Mouse (Mus musculus) forebrain, embryonic 16.5 days (tissue): ENCODE data around the gene Myof. TPM values are rescaled to one million over a fixed set of nuclear protein-coding genes. Genes with fewer than 3 reads are reported as not detected.

Experiments used
- ATAC-seq: fragments of 200-750 bp; cut with Nextera tagmentation; 2 replicates; pipeline ENCODE4 v1.8.0; 2017; ENCODE audit warnings: mild to moderate bottlenecking, moderate library complexity
- H3K27ac ChIP-seq: fragments of 300-500 bp; sonication (generic); 2 replicates; pipeline ENCODE4 v1.5.1; 2014; ENCODE audit warnings: low read length, control low read depth
- H3K27me3 ChIP-seq: fragments of 300-500 bp; sonication (generic); replicated peaks from 2 replicates; pipeline ENCODE4 v1.6.1; 2014; ENCODE audit warnings: low read length; ENCODE audit not compliant: control insufficient read depth, insufficient read depth
- H3K36me3 ChIP-seq: fragments of 300-500 bp; sonication (generic); 2 replicates; pipeline ENCODE4 v1.6.1; 2014; ENCODE audit not compliant: control insufficient read depth, insufficient read depth
- H3K4me1 ChIP-seq: fragments of 300-500 bp; sonication (generic); replicated peaks from 2 replicates; pipeline ENCODE4 v1.6.1; 2014; ENCODE audit warnings: low read length; ENCODE audit not compliant: control insufficient read depth, insufficient read depth
- H3K4me2 ChIP-seq: fragments of 300-500 bp; sonication (generic); 2 replicates; pipeline ENCODE4 v1.6.1; 2014; ENCODE audit warnings: mild to moderate bottlenecking, low read length, control low read depth
- H3K4me3 ChIP-seq: fragments of 300-500 bp; sonication (generic); replicated peaks from 2 replicates; pipeline ENCODE4 v1.5.1; 2014; ENCODE audit warnings: mild to moderate bottlenecking, low read length, control low read depth
- H3K9ac ChIP-seq: fragments of 300-500 bp; sonication (generic); replicated peaks from 2 replicates; pipeline ENCODE4 v1.6.1; 2014; ENCODE audit warnings: low read depth, low read length, control low read depth
- H3K9me3 ChIP-seq: fragments of 300-500 bp; sonication (generic); 2 replicates; pipeline ENCODE4 v1.6.1; 2016; ENCODE audit warnings: low read length; ENCODE audit not compliant: control insufficient read depth
- WGBS: fragments of 180-500 bp; shearing (Covaris S2); extraction: QIAGEN DNeasy Blood & Tissue Kit; methylation state at CpG from one replicate; pipeline ENCODE4 v1.1.7; 2014; 5-methylcytosine and 5-hydroxymethylcytosine counted together
- polyA plus RNA-seq: library from polyadenylated mRNA; unstranded; fragments of >200 nt; fragmentation: Nextera tagmentation; extraction: Ambion mirVana; gene quantifications from 2 replicates; pipeline ENCODE4 v1.2.1, GENCODE M21; 2015

Gene Myof
- polyA plus RNA-seq, 1 experiment from 2014 or later, result 1.5 TPM

DNA sequence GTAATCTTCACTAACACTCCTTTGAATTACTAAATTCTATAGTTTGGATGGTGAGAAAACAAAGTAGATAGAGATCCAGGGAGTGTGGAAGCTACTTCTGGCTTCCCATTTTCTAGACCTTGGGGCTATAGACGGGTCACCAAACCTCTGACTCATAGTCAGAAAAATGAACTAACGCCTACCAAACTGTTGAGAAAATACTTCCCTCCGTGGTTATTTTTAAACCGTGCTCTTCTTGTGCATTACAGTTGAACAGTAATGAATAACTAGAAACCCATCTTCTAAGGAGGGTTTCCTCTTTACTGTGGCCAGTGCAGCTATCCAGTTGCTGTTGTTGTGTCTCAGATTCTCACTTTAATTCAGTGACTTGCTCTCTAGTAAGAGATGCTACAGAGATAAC, 20.7 kb downstream of the Myof start:
- H3K9me3 ChIP-seq, result no peaks in the 10 kb centered on the region
- no peaks in the 10 kb centered on the region for H3K4me1 ChIP-seq
- no peaks in the 10 kb centered on the region for H3K27me3 ChIP-seq
- 83% methylated on average over 4 of the region's 4 CpGs for WGBS
- H3K27ac ChIP-seq, result no peak overlapping the region
- no peak for ATAC-seq
- H3K4me2 ChIP-seq, result no peak overlapping the region
- no peaks in the 10 kb centered on the region for H3K36me3 ChIP-seq
- H3K9ac ChIP-seq, result no peak overlapping the region
- H3K4me3 ChIP-seq, result no peak overlapping the region

- Histone ChIP-seq H3K27ac (no peak overlapping the region), H3K9me3 (no peaks in the 10 kb centered on the region), H3K36me3 (no peaks in the 10 kb centered on the region), H3K4me1 (peaks cover 8% of the 10 kb centered on the region), H3K27me3 (no peaks in the 10 kb centered on the region), H3K4me2 (no peak overlapping the region), H3K9ac (no peak overlapping the region), H3K4me3 (no peak overlapping the region)
- peak; percentile 37; the same call in 1 of the 2 replicates for ATAC-seq
- WGBS, result 65% methylated on average over 1 of the region's 1 CpGs
Observed at GRCm38 (mm10) chr19:38015873-38016254, 27.5 kb downstream of the Myof start.

- H3K9me3 ChIP-seq, result no peaks in the 10 kb centered on the region
- H3K4me3 ChIP-seq, result no peak overlapping the region
- peak; percentile 95 for ATAC-seq
- H3K4me1 ChIP-seq, result peaks cover 8% of the 10 kb centered on the region
- H3K27me3 ChIP-seq, result no peaks in the 10 kb centered on the region
- 0% methylated on average over 1 of the region's 1 CpGs for WGBS
- no peaks in the 10 kb centered on the region for H3K36me3 ChIP-seq
- no peak overlapping the region for H3K27ac ChIP-seq
- no peak overlapping the region for H3K9ac ChIP-seq
- H3K4me2 ChIP-seq, result no peak overlapping the region
Observed at GRCm38 (mm10) chr19:38015180-38015872, 28.1 kb downstream of the Myof start.

- H3K9me3 ChIP-seq, result no peaks in the 10 kb centered on the region
- no peak for ATAC-seq
- 93% methylated on average over 5 of the region's 5 CpGs for WGBS
- H3K27ac ChIP-seq, result no peak overlapping the region
- H3K4me3 ChIP-seq, result no peak overlapping the region
- H3K27me3 ChIP-seq, result no peaks in the 10 kb centered on the region
- no peak overlapping the region for H3K9ac ChIP-seq
- H3K36me3 ChIP-seq, result no peaks in the 10 kb centered on the region
- H3K4me1 ChIP-seq, result peaks cover 8% of the 10 kb centered on the region
- H3K4me2 ChIP-seq, result no peak overlapping the region
Observed at GRCm38 (mm10) chr19:38014443-38014842, 28.9 kb downstream of the Myof start.

GRCm38 (mm10) chr19:38011379-38011778, 32.0 kb downstream of the Myof start:
- 76% methylated on average over 1 of the region's 1 CpGs for WGBS
- Histone ChIP-seq H3K4me1 (peaks cover 8% of the 10 kb centered on the region), H3K36me3 (no peaks in the 10 kb centered on the region), H3K27ac (no peak overlapping the region), H3K9ac (no peak overlapping the region), H3K27me3 (no peaks in the 10 kb centered on the region), H3K4me2 (no peak overlapping the region), H3K4me3 (no peak overlapping the region), H3K9me3 (no peaks in the 10 kb centered on the region)
- ATAC-seq, result no peak

GRCm38 (mm10) chr19:38004809-38005380, 38.5 kb downstream of the Myof start:
- Histone ChIP-seq H3K4me2 (no peak overlapping the region), H3K4me3 (no peak overlapping the region), H3K27ac (no peak overlapping the region), H3K27me3 (no peaks in the 10 kb centered on the region), H3K9ac (no peak overlapping the region), H3K36me3 (no peaks in the 10 kb centered on the region), H3K9me3 (no peaks in the 10 kb centered on the region), H3K4me1 (no peaks in the 10 kb centered on the region)
- ATAC-seq, result no peak
- WGBS, result 85% methylated on average over 8 of the region's 8 CpGs

DNA sequence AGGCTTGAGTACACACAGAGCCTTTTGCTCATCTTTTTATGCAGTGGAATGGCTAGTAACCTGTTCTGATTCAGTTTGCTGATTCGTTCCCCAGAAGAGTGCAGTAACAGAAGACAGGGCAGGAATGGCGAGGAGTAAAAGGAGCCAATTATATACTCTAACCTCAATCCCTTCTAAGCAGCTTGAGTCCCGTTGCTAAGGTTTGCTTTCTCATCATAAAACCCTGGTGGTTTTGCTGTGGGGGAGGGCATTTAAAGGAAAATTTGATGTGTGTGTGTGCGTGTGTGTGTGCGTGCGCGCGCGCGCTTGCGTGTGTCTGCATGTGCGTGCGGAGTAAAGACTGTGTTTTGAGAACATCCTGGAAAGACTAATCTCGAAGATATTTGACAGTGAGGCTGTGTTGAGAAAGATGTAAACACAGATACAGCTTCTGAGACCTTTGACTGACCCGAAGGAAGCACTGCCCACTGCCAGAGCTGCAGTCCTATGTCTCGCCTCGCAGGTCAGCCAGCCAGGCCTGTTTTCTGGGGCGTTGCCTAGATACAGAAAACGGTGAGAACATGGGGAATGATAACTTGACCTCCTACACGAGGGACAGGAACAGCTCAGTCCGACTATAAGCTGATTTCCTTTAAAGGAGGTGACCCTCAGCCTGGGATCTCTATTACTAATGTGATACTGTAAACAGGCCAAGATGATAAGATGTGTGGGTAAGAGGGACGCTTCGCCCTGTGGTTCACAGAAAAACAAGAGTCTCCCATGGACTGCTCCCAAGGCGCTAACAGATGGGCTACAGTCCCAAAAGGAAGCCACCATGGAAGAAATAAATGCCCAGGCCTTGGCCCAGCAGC, 39.5 kb downstream of the Myof start:
- no peak for ATAC-seq
- no peak overlapping the region for H3K9ac ChIP-seq
- H3K36me3 ChIP-seq, result no peaks in the 10 kb centered on the region
- no peaks in the 10 kb centered on the region for H3K4me1 ChIP-seq
- 81% methylated on average over 24 of the region's 24 CpGs for WGBS
- no peak overlapping the region for H3K27ac ChIP-seq
- no peak overlapping the region for H3K4me2 ChIP-seq
- no peak overlapping the region for H3K4me3 ChIP-seq
- no peaks in the 10 kb centered on the region for H3K27me3 ChIP-seq
- no peaks in the 10 kb centered on the region for H3K9me3 ChIP-seq

- Histone ChIP-seq H3K27ac (no peak overlapping the region), H3K9ac (no peak overlapping the region), H3K36me3 (no peaks in the 10 kb centered on the region), H3K9me3 (no peaks in the 10 kb centered on the region), H3K4me3 (no peak overlapping the region), H3K4me1 (no peaks in the 10 kb centered on the region), H3K27me3 (no peaks in the 10 kb centered on the region), H3K4me2 (no peak overlapping the region)
- 79% methylated on average over 4 of the region's 4 CpGs for WGBS
- no peak for ATAC-seq
Observed at GRCm38 (mm10) chr19:38002816-38003215, 40.6 kb downstream of the Myof start.

DNA sequence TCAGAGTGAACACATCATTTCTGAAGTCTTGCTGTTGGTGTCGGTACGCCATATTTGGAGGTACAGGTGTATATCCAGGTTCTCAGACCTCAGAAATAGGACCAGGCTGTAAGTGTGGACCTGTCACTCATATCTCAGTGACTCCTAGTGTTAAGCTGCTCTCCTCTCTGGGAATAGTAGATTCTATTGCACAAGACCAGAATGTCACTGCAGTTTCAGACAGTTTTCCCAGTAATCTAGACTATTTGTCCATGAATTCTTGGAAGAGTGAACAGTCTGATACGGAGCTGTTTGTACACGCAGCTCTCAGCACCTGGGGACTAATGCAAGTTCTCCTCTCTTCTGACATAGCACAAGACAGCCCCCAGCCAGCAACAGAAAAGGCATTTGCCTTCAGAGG, 42.4 kb downstream of the Myof start:
- Histone ChIP-seq H3K27ac (no peak overlapping the region), H3K36me3 (no peaks in the 10 kb centered on the region), H3K9me3 (no peaks in the 10 kb centered on the region), H3K4me2 (no peak overlapping the region), H3K4me3 (no peak overlapping the region), H3K27me3 (no peaks in the 10 kb centered on the region), H3K4me1 (no peaks in the 10 kb centered on the region), H3K9ac (no peak overlapping the region)
- no peak for ATAC-seq
- WGBS, result 96% methylated on average over 4 of the region's 4 CpGs
